Mouse (Mus musculus) embryonic facial prominence, embryonic 13.5 days (tissue): Measurements from ENCODE around the gene Azin2. TPM values are rescaled to one million over a fixed set of nuclear protein-coding genes. Genes with fewer than 3 reads are reported as not detected.

ENCODE experiments used
- ATAC-seq: fragments of 200-750 bp; cut with Nextera tagmentation; 2 replicates; pipeline ENCODE4 v1.8.0; 2017; ENCODE audit warnings: low read depth; ENCODE audit not compliant: insufficient number of reproducible peaks, insufficient read depth, low FRiP score, low TSS enrichment
- H3K27ac ChIP-seq: fragments of 300-500 bp; sonication (generic); 2 replicates; pipeline ENCODE4 v1.5.1; 2015; ENCODE audit warnings: moderate library complexity, mild to moderate bottlenecking, inconsistent platforms
- H3K27me3 ChIP-seq: fragments of 300-500 bp; sonication (generic); 2 replicates; pipeline ENCODE4 v1.6.1; 2015; ENCODE audit warnings: mild to moderate bottlenecking, inconsistent platforms
- H3K36me3 ChIP-seq: fragments of 300-500 bp; sonication (generic); 2 replicates; pipeline ENCODE4 v1.6.1; 2015; ENCODE audit warnings: mild to moderate bottlenecking, inconsistent platforms
- H3K4me1 ChIP-seq: fragments of 300-500 bp; sonication (generic); 2 replicates; pipeline ENCODE4 v1.6.1; 2015; ENCODE audit warnings: inconsistent platforms
- H3K4me2 ChIP-seq: fragments of 300-500 bp; sonication (generic); 2 replicates; pipeline ENCODE4 v1.6.1; 2015; ENCODE audit warnings: moderate library complexity, mild to moderate bottlenecking, inconsistent platforms
- H3K4me3 ChIP-seq: fragments of 300-500 bp; sonication (generic); 2 replicates; pipeline ENCODE4 v1.5.1; 2015; ENCODE audit warnings: mild to moderate bottlenecking, inconsistent platforms
- H3K9ac ChIP-seq: fragments of 300-500 bp; sonication (generic); 2 replicates; pipeline ENCODE4 v1.6.1; 2015; ENCODE audit warnings: mild to moderate bottlenecking, inconsistent platforms
- H3K9me3 ChIP-seq: fragments of 300-500 bp; sonication (generic); 2 replicates; pipeline ENCODE4 v1.6.1; 2016; ENCODE audit warnings: inconsistent platforms
- WGBS: fragments of 180-500 bp; shearing (Covaris S2); methylation state at CpG from one replicate; pipeline ENCODE4 v1.1.7; 2015; ENCODE audit warnings: mixed read lengths; 5-methylcytosine and 5-hydroxymethylcytosine counted together
- polyA plus RNA-seq: library from polyadenylated mRNA; unstranded; fragments of >200 nt; fragmentation: Nextera tagmentation; extraction: Ambion mirVana; gene quantifications from 2 replicates; pipeline ENCODE4 v1.2.1, GENCODE M21; 2015

The Azin2 gene
- polyA plus RNA-seq, 1 experiment from 2014 or later: 31.5 TPM

DNA sequence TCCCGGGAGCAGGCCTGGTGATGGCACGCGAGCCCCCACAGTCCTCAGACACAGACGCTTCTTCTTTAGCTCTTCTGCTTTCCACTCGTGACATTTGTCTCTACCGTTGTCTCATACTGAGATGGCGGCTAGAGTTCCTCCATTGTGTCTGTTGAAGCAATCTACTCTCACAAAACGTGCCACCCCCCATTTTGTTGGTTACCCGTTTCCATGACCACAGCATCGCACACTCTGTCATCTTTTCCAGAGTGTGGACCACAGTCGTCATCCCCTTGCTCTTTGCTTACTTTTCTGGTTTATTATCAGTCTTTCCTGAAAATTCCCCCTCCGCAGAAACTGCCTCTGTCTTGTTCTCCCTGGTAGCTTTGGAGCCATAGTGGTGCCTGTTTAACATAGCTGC, 68.1 kb downstream of the Azin2 start:
- H3K27me3 ChIP-seq: no peaks in the 10 kb centered on the region
- H3K27ac ChIP-seq: no peak overlapping the region
- no peaks in the 10 kb centered on the region for H3K9me3 ChIP-seq
- H3K4me2 ChIP-seq: no peak overlapping the region
- peaks cover 7% of the 10 kb centered on the region; the same call in 1 of the 2 replicates for H3K36me3 ChIP-seq
- no peak overlapping the region for H3K4me3 ChIP-seq
- peaks cover 33% of the 10 kb centered on the region for H3K4me1 ChIP-seq
- 83% methylated on average over 12 of the region's 12 CpGs for WGBS
- no peak for ATAC-seq
- H3K9ac ChIP-seq: no peak overlapping the region

DNA sequence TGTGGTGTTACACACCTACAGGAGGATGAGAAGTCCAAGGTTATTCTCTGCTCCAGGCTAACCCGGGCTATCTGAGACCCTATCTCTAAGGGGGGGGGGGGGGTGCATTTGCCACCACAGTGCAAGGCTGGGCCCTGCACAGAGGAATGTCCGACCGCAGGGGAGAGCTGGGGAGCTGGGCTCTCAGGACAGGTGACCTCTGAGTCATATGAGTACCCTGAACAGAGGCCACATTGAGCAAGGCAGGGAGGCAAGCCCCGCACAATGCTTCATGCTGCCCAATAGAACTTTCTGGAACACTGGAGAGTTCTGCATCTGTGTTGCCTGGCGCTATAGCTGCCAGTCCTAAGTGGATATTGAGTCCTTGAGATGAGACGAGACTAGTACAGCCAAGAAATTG, 70.1 kb downstream of the Azin2 start:
- Histone ChIP-seq H3K4me3 (no peak overlapping the region), H3K4me2 (no peak overlapping the region), H3K27me3 (no peaks in the 10 kb centered on the region), H3K9me3 (no peaks in the 10 kb centered on the region), H3K36me3 (peaks cover 10% of the 10 kb centered on the region; the same call in 1 of the 2 replicates), H3K4me1 (peaks cover 21% of the 10 kb centered on the region), H3K9ac (no peak overlapping the region), H3K27ac (no peak overlapping the region)
- 77% methylated on average over 6 of the region's 6 CpGs for WGBS
- no peak; the same call in 1 of the 2 replicates for ATAC-seq

DNA sequence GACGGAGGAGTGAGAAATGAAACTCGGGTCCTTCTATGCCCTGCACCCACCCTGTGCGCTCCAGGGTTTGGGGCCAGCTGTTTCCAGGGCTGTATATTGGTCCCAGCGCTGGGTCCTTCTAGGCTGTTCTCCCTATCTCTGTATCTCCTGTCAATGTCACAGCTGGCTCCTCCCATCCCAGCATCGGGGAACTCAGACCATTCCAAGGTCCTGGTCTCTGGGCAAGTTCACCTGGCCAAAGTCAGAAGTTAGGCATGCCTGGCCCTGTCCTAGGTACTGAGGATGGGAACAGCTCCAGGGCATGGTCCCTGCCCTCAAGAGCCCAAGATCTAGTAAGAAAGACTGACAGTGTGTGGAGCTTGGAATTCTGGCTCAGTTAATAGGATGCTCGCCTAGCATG, 70.5 kb downstream of the Azin2 start:
- Histone ChIP-seq H3K4me3 (no peak overlapping the region), H3K36me3 (peaks cover 12% of the 10 kb centered on the region; the same call in 1 of the 2 replicates), H3K9ac (no peak overlapping the region), H3K27ac (no peak overlapping the region), H3K4me1 (peaks cover 24% of the 10 kb centered on the region), H3K27me3 (no peaks in the 10 kb centered on the region), H3K9me3 (no peaks in the 10 kb centered on the region), H3K4me2 (no peak overlapping the region)
- ATAC-seq: no peak; the same call in 1 of the 2 replicates
- WGBS: 82% methylated on average over 6 of the region's 6 CpGs

DNA sequence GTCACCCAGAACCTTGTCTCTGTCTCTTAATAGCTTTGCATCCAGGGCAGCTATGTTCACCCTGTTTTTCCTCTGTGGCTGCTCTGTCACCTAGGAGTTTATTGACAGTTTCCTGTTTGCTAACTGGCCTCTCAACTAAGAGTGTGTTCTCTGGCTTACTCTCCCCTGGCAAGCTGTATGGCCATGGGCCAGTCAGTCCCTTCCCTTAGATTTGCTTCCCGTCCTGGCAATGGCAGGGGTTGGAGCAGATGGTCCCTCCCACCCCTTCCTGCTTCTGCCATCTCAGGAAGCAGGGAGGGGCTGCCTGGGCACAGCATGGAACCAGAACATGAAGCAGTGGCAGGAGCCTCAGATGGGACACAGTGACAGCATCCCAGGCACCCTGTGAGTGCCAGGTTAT, 71.1 kb downstream of the Azin2 start:
- Histone ChIP-seq H3K27ac (no peak overlapping the region), H3K9ac (no peak overlapping the region), H3K4me1 (peaks cover 30% of the 10 kb centered on the region), H3K27me3 (no peaks in the 10 kb centered on the region), H3K36me3 (peaks cover 18% of the 10 kb centered on the region; the same call in 1 of the 2 replicates), H3K4me2 (no peak overlapping the region), H3K9me3 (no peaks in the 10 kb centered on the region), H3K4me3 (no peak overlapping the region)
- 17% methylated on average over 1 of the region's 1 CpGs for WGBS
- no peak for ATAC-seq

DNA sequence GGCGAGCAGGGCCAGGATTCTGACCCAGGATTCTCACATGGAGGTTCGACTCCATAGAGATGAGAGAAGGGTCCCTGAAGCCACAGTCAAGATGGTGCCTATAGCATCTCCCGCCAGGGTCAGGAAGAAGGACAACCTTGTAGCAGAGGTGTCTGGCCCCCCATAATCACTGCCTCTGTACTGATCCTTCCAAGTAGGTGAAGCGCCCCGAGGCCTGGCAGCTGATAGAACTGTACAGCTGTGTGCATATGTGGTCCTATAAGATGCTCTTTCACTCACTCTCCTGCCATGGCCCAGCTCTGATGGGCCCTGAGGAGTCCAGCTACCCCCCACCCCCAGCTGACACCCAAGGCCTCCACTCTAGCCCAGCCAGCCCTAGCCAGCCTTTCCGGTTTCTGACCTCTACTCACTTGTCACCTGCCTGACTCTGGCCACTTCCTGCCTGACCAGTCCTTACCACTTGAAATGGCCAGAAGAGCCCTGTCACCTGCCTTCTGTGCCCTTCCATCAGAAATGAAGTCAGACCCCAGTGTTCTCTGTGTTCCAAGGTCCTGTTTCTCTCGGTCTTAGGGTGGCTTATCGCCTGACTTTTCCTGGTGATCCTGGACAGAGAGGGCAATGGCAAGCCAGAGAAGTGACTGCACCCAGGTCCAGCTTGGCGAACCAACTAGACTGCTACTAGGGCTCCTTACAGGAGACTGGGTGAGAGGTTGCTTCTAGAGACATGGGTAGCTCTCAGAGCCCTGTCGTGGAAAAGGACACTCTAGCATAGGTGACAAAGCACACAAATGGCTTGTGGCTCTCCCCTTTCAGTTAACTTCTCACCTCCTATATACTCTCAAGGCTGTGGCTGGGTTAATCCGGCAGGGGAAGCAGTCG, 72.3 kb downstream of the Azin2 start:
- no peak overlapping the region for H3K4me2 ChIP-seq
- H3K4me3 ChIP-seq: no peak overlapping the region
- H3K27ac ChIP-seq: no peak overlapping the region
- peaks cover 22% of the 10 kb centered on the region for H3K36me3 ChIP-seq
- H3K9ac ChIP-seq: no peak overlapping the region
- H3K27me3 ChIP-seq: no peaks in the 10 kb centered on the region
- H3K4me1 ChIP-seq: peaks cover 38% of the 10 kb centered on the region
- 84% methylated on average over 12 of the region's 12 CpGs for WGBS
- no peak for ATAC-seq
- H3K9me3 ChIP-seq: no peaks in the 10 kb centered on the region

DNA sequence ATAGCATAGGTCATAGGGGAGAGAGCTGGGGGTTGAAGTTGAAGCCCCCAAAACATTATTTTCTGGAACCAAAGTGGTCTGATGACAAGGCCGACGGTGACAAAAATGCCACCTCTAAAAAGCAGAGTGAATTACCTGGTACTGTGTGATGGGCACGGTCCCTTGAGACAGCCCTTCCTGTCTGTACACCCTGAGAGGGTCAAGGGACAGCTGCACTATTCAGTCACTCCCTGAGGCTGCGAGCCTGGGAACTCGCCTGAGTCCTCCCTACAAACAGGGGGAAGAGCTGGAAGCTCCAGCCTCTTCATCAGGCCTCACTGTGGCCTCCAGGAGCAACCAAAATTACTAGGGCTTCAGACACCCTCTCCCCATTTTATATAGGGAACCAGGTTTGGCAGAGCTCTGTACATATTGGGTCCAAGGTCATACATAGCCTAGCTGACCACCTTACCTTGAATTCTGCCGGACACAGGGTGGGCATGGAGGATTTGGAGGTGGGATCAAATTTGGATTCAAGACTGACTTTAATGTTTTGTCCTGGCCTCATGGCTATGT, 73.7 kb downstream of the Azin2 start:
- H3K4me1 ChIP-seq: peaks cover 45% of the 10 kb centered on the region
- no peak overlapping the region for H3K9ac ChIP-seq
- no peak overlapping the region for H3K27ac ChIP-seq
- H3K9me3 ChIP-seq: no peaks in the 10 kb centered on the region
- peaks cover 22% of the 10 kb centered on the region for H3K36me3 ChIP-seq
- WGBS: 87% methylated on average over 6 of the region's 6 CpGs
- no peak overlapping the region for H3K4me3 ChIP-seq
- H3K4me2 ChIP-seq: no peak overlapping the region
- no peaks in the 10 kb centered on the region for H3K27me3 ChIP-seq
- ATAC-seq: no peak

DNA sequence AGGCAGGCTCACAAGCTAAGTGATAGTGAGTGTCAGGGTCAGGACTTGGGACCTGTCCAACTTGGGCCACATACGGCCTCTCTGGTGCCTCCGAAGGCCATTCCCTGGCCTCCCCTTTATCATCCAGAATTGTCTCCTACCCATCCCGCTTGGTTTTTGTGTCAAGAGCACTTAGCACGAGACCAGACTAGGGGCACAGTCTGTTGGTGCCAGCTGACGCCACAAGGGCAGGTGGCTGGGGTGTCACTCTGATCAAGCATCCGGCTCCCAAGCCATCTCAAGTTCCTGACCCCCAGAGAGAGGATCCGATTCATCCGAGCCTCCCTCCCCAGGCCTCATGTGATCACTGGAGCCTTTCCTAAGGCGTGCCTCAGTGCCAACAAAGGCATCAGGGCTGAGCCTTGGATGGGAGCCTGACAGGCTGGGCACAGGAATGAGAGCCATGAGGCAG, 74.6 kb downstream of the Azin2 start:
- 65% methylated on average over 9 of the region's 9 CpGs for WGBS
- no peaks in the 10 kb centered on the region for H3K27me3 ChIP-seq
- H3K9ac ChIP-seq: no peak overlapping the region
- H3K4me3 ChIP-seq: no peak overlapping the region
- H3K9me3 ChIP-seq: no peaks in the 10 kb centered on the region
- peaks cover 22% of the 10 kb centered on the region for H3K36me3 ChIP-seq
- H3K4me1 ChIP-seq: peaks cover 52% of the 10 kb centered on the region
- no peak overlapping the region for H3K27ac ChIP-seq
- no peak for ATAC-seq
- H3K4me2 ChIP-seq: no peak overlapping the region

DNA sequence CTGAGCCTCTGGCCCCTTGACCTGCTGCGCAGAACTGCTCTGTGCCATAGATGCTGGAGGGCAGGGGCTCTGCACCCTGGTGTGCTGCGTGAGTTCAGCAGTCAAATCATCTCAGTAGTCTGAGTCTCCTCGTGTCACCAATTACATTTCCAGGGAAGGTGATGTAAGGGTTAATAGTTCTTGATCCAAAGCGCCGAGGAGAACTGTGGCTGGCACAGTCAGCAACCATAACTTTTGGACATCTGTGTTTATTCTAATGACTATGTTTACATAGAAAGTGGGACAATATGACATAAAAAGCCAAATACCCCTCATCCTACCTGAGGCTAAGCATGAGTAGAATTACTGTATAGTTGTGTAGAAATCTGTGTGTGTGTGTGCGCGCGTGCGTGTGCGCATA, 75.2 kb downstream of the Azin2 start:
- Histone ChIP-seq H3K4me1 (peaks cover 58% of the 10 kb centered on the region), H3K27me3 (no peaks in the 10 kb centered on the region), H3K4me2 (no peak overlapping the region), H3K9me3 (no peaks in the 10 kb centered on the region), H3K9ac (peak overlapping the region; percentile 52; the same call in 1 of the 2 replicates), H3K27ac (no peak overlapping the region), H3K36me3 (peaks cover 22% of the 10 kb centered on the region), H3K4me3 (no peak overlapping the region)
- 69% methylated on average over 10 of the region's 10 CpGs for WGBS
- ATAC-seq: no peak

DNA sequence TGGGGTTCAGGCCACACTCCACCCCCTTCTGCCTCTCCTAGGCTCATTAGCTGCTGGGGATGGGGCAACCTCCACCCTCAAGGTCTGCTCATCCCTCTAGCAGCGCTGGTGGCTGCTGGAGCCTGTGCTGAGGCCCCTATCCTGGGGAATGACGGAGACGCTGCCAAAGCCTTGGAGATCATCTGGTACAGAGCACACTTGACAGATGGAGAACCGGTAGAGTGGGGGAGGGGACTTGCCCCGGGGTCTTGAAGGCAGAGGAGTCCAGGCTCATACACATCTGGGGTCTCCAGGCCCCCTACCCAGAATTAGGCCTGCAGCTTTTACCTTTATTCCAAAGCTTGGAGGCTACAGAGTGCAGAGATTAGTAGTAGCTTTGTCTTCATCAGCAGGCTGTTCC, 75.7 kb downstream of the Azin2 start:
- H3K4me2 ChIP-seq: no peak overlapping the region

DNA sequence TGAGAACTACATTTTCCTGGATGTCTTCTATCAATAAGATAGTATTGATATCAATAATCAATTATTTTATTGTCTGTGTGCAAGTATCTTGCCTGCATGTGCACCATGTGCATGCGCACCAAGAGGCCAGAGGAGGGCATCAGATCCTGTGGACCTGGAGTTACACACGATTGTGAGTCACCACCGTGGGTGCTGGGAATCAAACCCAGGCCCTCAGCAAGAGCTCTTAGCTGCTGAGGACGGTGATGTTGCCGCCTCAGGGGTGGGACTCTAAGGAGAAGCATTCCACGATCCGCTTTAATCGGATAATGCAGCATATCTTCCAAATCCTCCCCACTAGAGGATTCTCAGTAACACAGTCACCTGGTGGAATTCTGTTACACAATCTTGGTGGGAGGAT, 76.7 kb downstream of the Azin2 start:
- peaks cover 5% of the 10 kb centered on the region; the same call in 1 of the 2 replicates for H3K9me3 ChIP-seq
- no peak for ATAC-seq
- peaks cover 51% of the 10 kb centered on the region for H3K4me1 ChIP-seq
- H3K27ac ChIP-seq: no peak overlapping the region
- WGBS: 93% methylated on average over 8 of the region's 8 CpGs
- no peak overlapping the region for H3K4me3 ChIP-seq
- no peak overlapping the region for H3K9ac ChIP-seq
- H3K36me3 ChIP-seq: peaks cover 19% of the 10 kb centered on the region
- H3K4me2 ChIP-seq: no peak overlapping the region
- H3K27me3 ChIP-seq: no peaks in the 10 kb centered on the region

More for the DNA sequence above, 75.7 kb downstream of the Azin2 start:
- peaks cover 22% of the 10 kb centered on the region for H3K36me3 ChIP-seq
- H3K27ac ChIP-seq: no peak overlapping the region
- ATAC-seq: no peak
- H3K9me3 ChIP-seq: no peaks in the 10 kb centered on the region
- H3K4me3 ChIP-seq: no peak overlapping the region
- peaks cover 60% of the 10 kb centered on the region for H3K4me1 ChIP-seq
- peak overlapping the region; percentile 52; the same call in 1 of the 2 replicates for H3K9ac ChIP-seq
- WGBS: 31% methylated on average over 5 of the region's 5 CpGs
- no peaks in the 10 kb centered on the region for H3K27me3 ChIP-seq

DNA sequence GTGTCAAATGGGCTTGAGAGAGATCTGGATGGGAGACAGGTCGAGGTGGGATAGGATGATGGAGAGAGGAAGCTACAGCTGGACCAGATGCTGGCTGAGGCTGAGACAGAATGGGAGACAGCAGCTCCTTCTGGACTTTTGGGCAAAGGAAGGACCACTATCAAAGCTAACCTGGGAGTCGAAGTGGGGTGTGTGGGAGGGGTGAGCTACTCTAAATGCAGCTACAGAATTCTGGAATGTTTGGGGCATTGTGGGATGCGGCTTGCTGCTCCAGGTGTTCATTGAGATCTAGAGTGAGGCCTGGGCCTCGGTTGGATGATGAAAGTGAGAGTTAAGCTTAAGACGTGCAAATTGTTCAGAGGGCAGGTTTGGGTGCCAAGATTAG, 77.5 kb downstream of the Azin2 start:
- Histone ChIP-seq H3K36me3 (peaks cover 15% of the 10 kb centered on the region), H3K9ac (peak overlapping the region; percentile 82; the same call in 1 of the 2 replicates)
- ATAC-seq: no peak

More for the DNA sequence above, 77.5 kb downstream of the Azin2 start:
- H3K27ac ChIP-seq: no peak overlapping the region
- H3K4me2 ChIP-seq: peak overlapping the region; percentile 97
- WGBS: 41% methylated on average over 5 of the region's 5 CpGs
- no peaks in the 10 kb centered on the region for H3K27me3 ChIP-seq
- H3K9me3 ChIP-seq: peaks cover 5% of the 10 kb centered on the region; the same call in 1 of the 2 replicates
- H3K4me3 ChIP-seq: peak overlapping the region; percentile 83
- H3K4me1 ChIP-seq: peaks cover 51% of the 10 kb centered on the region
